In the genomic region with DNA sequence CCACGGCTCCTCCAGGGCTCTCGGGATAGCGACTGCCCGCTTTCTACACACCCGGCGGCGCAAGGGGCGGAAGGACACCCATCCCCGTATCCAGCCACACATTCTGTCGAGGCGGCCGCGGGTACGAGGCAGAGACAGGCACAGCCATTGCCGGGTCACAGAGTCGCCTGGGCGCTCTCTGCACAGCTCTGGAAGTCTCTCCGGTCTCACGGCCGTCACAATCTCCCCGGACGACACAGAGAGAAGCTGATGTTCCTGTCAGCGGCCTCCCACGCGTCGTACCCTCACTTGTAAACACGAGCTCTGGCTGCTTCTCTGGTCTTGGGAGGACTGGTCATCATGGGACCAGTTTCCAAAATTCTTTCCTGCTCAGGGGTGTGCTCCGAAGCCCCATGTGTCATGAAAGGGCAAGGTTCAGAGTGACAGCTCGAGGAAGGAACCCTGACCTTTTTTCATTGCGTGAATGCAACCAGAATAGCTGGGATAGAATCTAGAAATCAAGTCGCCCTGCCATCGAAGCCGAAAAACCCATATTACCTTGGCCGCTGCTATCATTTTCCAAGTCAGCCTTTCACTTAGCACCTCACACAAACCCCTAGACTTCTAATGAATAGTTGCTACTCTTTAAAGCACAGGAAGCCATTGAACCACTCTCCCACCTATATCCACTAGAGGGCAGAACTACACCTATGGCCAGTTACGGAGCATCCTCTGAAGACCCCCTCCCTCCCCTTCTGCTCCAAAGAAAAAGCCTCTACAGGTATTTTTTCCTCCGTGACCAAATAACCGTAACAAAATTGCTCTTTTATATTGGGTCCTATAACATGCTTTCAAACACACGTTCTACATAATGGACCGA, we compare ENCODE assay signal across 8 mouse cellular contexts. TPM values are rescaled to one million over a fixed set of nuclear protein-coding genes. Genes with fewer than 3 reads are reported as not detected.
DNase-seq lines count a peak whose midpoint lies in the region; ATAC-seq and TF ChIP-seq lines count a peak whose summit lies in the region.

No protein-coding gene starts in this region.

- intact Hi-C loops in heart, postnatal 25 days (cut with DNase I) = loop anchor here (5.0 to 10.0 kb wide), 4 partner anchors 98 to 359 kb away; partner anchors contain the start of genes Aste1, Nek11 and Pik3r4
- intact Hi-C loops in left cerebral cortex, adult 2 months (cut with DNase I) = loop anchor here (1.0 to 10.0 kb wide), 6 partner anchors 117 to 619 kb away; no protein-coding TSS in a partner anchor

- peak; percentile 90 for TF ChIP-seq CTCF in left cerebral cortex, adult 2 months (IDR thresholded peaks at IDR 0.05)

- peak overlapping the region; percentile 99 for H3K4me3 ChIP-seq in forebrain, embryonic 15.5 days
- peak overlapping the region; percentile 86 for H3K4me3 ChIP-seq in hindbrain, embryonic 16.5 days (ENCODE audit: low read length)
- H3K4me3 ChIP-seq in left cerebral cortex, adult 2 months = peak overlapping the region; percentile 85

- peak overlapping the region; percentile 98 for H3K27ac ChIP-seq in forebrain, embryonic 15.5 days (replicated peaks)
- peak overlapping the region; percentile 87 for H3K27ac ChIP-seq in hindbrain, embryonic 16.5 days (ENCODE audit: low read depth, low read length)
- peak overlapping the region; percentile 93 for H3K27ac ChIP-seq in left cerebral cortex, adult 2 months

- no peaks in the 10 kb centered on the region for H3K27me3 ChIP-seq in forebrain, embryonic 15.5 days
- H3K27me3 ChIP-seq in hindbrain, embryonic 16.5 days (replicated peaks; ENCODE audit: control insufficient read depth, insufficient read depth, low read length) = no peaks in the 10 kb centered on the region

- H3K9me3 ChIP-seq in forebrain, embryonic 15.5 days = no peaks in the 10 kb centered on the region
- H3K9me3 ChIP-seq in hindbrain, embryonic 16.5 days (ENCODE audit: control insufficient read depth, low read length) = no peaks in the 10 kb centered on the region

- peaks cover 31% of the 10 kb centered on the region for H3K4me1 ChIP-seq in forebrain, embryonic 15.5 days
- H3K4me1 ChIP-seq in hindbrain, embryonic 16.5 days (ENCODE audit: control insufficient read depth, insufficient read depth, low read depth, low read length) = peaks cover 21% of the 10 kb centered on the region

- DNase-seq in heart, adult 11 months = peak; percentile 90
- no peak for DNase-seq in heart, postnatal 25 days (ENCODE audit: low spot score)
- DNase-seq in cerebellum, adult 18-20 months = peak; percentile 73 to 81
- DNase-seq in left cerebral cortex, adult 2 months (ENCODE audit: extremely low spot score in 1 of 2, low spot score in 2 of 2) = peak; percentile 54 to 68
- peak; percentile 29 for DNase-seq in right cerebral cortex, postnatal 14 days

- H3K4me2 ChIP-seq in forebrain, embryonic 15.5 days (replicated peaks) = peak overlapping the region; percentile 86
- peak overlapping the region; percentile 94 for H3K4me2 ChIP-seq in hindbrain, embryonic 16.5 days (ENCODE audit: low read length)

- H3K36me3 ChIP-seq in forebrain, embryonic 15.5 days = no peaks in the 10 kb centered on the region
- H3K36me3 ChIP-seq in hindbrain, embryonic 16.5 days (ENCODE audit: control insufficient read depth, insufficient read depth, low read length) = no peaks in the 10 kb centered on the region

- peak; percentile 71 for ATAC-seq in forebrain, embryonic 15.5 days (replicated peaks)
- peak; percentile 68 for ATAC-seq in hindbrain, embryonic 16.5 days
- ATAC-seq in megakaryocyte, adult 5-6 weeks (ENCODE audit: poor library complexity, severe bottlenecking) = peak; percentile 65

- WGBS in forebrain, embryonic 15.5 days = 1% methylated on average over 39 of the region's 39 CpGs
- WGBS in hindbrain, embryonic 16.5 days = under 1% methylated on average over 38 of the region's 39 CpGs

- H3K9ac ChIP-seq in forebrain, embryonic 15.5 days (replicated peaks) = peak overlapping the region; percentile 97
- peak overlapping the region; percentile 78 for H3K9ac ChIP-seq in hindbrain, embryonic 16.5 days (ENCODE audit: low read depth, low read length)

RNA-seq across cellular contexts. Expression of gene Atp2c1, which starts 31.6 kb away (rescaled TPM):
- 10 to 100 TPM; 58.8 to 60.8 TPM for total RNA-seq in heart, postnatal 25 days (2021)
- 91.8 and 95.0 TPM in 2 replicates for polyA plus RNA-seq in forebrain, embryonic 15.5 days (2015; fragmentation: Nextera tagmentation; extraction: Ambion mirVana)
- 96.7 and 105 TPM in 2 replicates for polyA plus RNA-seq in hindbrain, embryonic 16.5 days (2015; fragmentation: Nextera tagmentation; extraction: Ambion mirVana)
- 100 to 1,000 TPM; 202 to 209 TPM for total RNA-seq in left cerebral cortex, adult 2 months (2021)
- total RNA-seq in megakaryocyte, adult 5-6 weeks (2015) = 65.5 and 71.0 TPM in 2 replicates
- 159 and 166 TPM in 2 replicates for total RNA-seq in megakaryocyte, adult 5-6 weeks (2017)
